Comparison of ENCODE assay signal across 10 mouse cellular contexts in the genomic region with DNA sequence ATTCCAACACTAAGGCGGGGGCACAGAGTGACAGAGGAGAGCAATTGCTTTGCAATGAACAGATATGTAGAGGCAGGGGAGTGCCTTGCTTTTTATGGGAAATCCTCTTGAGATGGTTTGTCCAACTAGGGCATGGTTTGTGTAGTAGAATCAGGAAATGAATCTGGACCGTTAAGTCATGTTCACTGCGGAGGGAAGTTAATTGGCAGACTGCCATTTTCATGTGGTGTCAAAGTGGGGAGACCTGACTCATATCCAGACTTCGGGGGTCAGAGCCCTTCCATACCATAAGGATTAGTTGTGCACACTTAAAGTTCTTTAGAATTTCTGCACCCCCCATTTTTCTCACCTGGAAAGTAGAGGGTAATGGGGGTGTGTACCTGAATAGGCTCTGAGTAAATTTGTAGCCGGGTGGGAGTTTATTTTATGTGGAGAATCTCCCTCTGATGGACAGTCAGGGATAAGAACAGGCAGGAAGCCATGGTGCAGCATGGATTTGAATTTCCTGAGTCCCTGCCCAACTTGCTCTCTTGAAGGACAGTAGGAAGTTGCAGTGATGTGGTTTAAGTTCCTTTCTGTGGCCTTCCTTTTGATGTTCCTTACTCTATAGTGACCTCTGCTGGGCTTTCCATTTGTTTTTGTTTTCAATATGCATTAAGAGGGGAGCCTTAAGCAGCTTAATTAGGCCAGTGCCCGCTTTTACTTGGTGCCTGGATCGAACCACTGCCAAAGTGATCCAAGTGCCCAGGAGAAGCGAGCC.
DNase-seq lines count a peak whose midpoint lies in the region; ATAC-seq and TF ChIP-seq lines count a peak whose summit lies in the region.
"Had no signal": no experiment of that assay in that cellular context is flagged by ENCODE, and none has a peak within 500 bp of the region (broad histone marks: within the 10 kb centered on the region; RNA-seq: fewer than 3 reads in every experiment).

No protein-coding gene starts in this region.

- no peak overlapping the region for H3K27ac ChIP-seq in intestine, embryonic 15.5 days
- no peak overlapping the region for H3K27ac ChIP-seq in intestine, embryonic 16.5 days (ENCODE audit: low read length)
- no peak overlapping the region for H3K27ac ChIP-seq in ES-E14 (ENCODE audit: insufficient read depth, low read depth, low read length, poor library complexity, severe bottlenecking)
- H3K27ac ChIP-seq in intestine, postnatal 0 days (ENCODE audit: low read depth, low read length) = no peak overlapping the region
- H3K27ac ChIP-seq: embryonic facial prominence, embryonic 13.5 days; liver, embryonic 15.5 days had no signal

- no peak overlapping the region for H3K4me2 ChIP-seq in intestine, embryonic 15.5 days (replicated peaks)
- no peak overlapping the region for H3K4me2 ChIP-seq in intestine, embryonic 16.5 days (ENCODE audit: low read depth, low read length)
- H3K4me2 ChIP-seq in intestine, postnatal 0 days (replicated peaks; ENCODE audit: low read depth) = no peak overlapping the region
- H3K4me2 ChIP-seq: embryonic facial prominence, embryonic 13.5 days; liver, embryonic 15.5 days had no signal

- 0 out of 2 replicates have a peak, but pooled peaks cover 5% of the 10 kb centered on the region for H3K4me1 ChIP-seq in intestine, embryonic 15.5 days (replicated peaks)
- H3K4me1 ChIP-seq in intestine, embryonic 16.5 days (ENCODE audit: control insufficient read depth, insufficient read depth, low read length) = peaks cover 4% of the 10 kb centered on the region; the same call in 1 of the 2 replicates
- H3K4me1 ChIP-seq in ES-E14 (ENCODE audit: control insufficient read depth in 2 of 2, insufficient read depth in 2 of 2, low read length in 2 of 2, poor library complexity in 1 of 2) = no peaks in the 10 kb centered on the region
- no peaks in the 10 kb centered on the region for H3K4me1 ChIP-seq in intestine, postnatal 0 days (replicated peaks; ENCODE audit: control insufficient read depth, insufficient read depth, low read length)
- H3K4me1 ChIP-seq: liver, embryonic 15.5 days had no signal

- in situ Hi-C loops in ES-E14 (cut with MboI; ENCODE audit: low sequenced_read_pairs in 2 of 2, unreplicated experiment in 2 of 2) = no loop called here

- H3K27me3 ChIP-seq in intestine, embryonic 15.5 days (replicated peaks) = no peaks in the 10 kb centered on the region
- no peaks in the 10 kb centered on the region for H3K27me3 ChIP-seq in intestine, embryonic 16.5 days (replicated peaks; ENCODE audit: control insufficient read depth, insufficient read depth, low read length)
- H3K27me3 ChIP-seq in intestine, postnatal 0 days (replicated peaks; ENCODE audit: control insufficient read depth, insufficient read depth, low read length) = no peaks in the 10 kb centered on the region
- H3K27me3 ChIP-seq: embryonic facial prominence, embryonic 13.5 days; liver, embryonic 15.5 days had no signal

- no peak overlapping the region for H3K4me3 ChIP-seq in intestine, embryonic 15.5 days (replicated peaks)
- no peak overlapping the region for H3K4me3 ChIP-seq in intestine, embryonic 16.5 days (ENCODE audit: low read length)
- H3K4me3 ChIP-seq in ES-E14 (ENCODE audit: insufficient read depth in 1 of 2, low read depth in 1 of 2, low read length in 2 of 2, poor library complexity in 1 of 2, severe bottlenecking in 1 of 2) = no peak overlapping the region
- no peak overlapping the region for H3K4me3 ChIP-seq in intestine, postnatal 0 days (ENCODE audit: low read depth, low read length)
- H3K4me3 ChIP-seq: embryonic facial prominence, embryonic 13.5 days; liver, embryonic 15.5 days had no signal

- ATAC-seq in intestine, embryonic 15.5 days = peak; percentile 34; the same call in 1 of the 2 replicates
- no peak; the same call in 1 of the 2 replicates for ATAC-seq in intestine, embryonic 16.5 days
- no peak for ATAC-seq in intestine, postnatal 0 days
- ATAC-seq in megakaryocyte-erythroid progenitor cell, adult 5-6 weeks (replicated peaks; ENCODE audit: low FRiP score, low TSS enrichment, poor library complexity, severe bottlenecking) = peak; percentile 49

- DNase-seq in ES-E14 (ENCODE audit: low read depth, low spot score) = peak; percentile 27
- DNase-seq in brain, embryonic 18.5 days (ENCODE audit: low read depth, low spot score) = peak; percentile 30
- no peak for DNase-seq in ovary, postnatal 36 days (ENCODE audit: low spot score)
- no peak for DNase-seq in thymus, postnatal 10 days (ENCODE audit: low spot score in 2 of 2)

- peak; percentile 71 for TF ChIP-seq CTCF in intestine, postnatal 0 days (IDR thresholded peaks at IDR 0.05; ENCODE audit: low read depth)

- H3K36me3 ChIP-seq in intestine, embryonic 15.5 days = no peaks in the 10 kb centered on the region
- H3K36me3 ChIP-seq in intestine, embryonic 16.5 days (ENCODE audit: control insufficient read depth, insufficient read depth, low read length) = no peaks in the 10 kb centered on the region
- H3K36me3 ChIP-seq in ES-E14 (ENCODE audit: control insufficient read depth, insufficient read depth, low read length, poor library complexity, severe bottlenecking) = no peaks in the 10 kb centered on the region
- H3K36me3 ChIP-seq in intestine, postnatal 0 days (ENCODE audit: control insufficient read depth, insufficient read depth) = no peaks in the 10 kb centered on the region
- H3K36me3 ChIP-seq: liver, embryonic 15.5 days had no signal

- H3K9ac ChIP-seq in intestine, embryonic 15.5 days = no peak overlapping the region
- H3K9ac ChIP-seq in intestine, embryonic 16.5 days (ENCODE audit: low read depth, low read length) = no peak overlapping the region
- no peak overlapping the region for H3K9ac ChIP-seq in ES-E14 (ENCODE audit: insufficient read depth, low read depth, low read length, poor library complexity, severe bottlenecking)
- H3K9ac ChIP-seq in intestine, postnatal 0 days (ENCODE audit: low read depth, low read length) = no peak overlapping the region
- H3K9ac ChIP-seq: embryonic facial prominence, embryonic 13.5 days; liver, embryonic 15.5 days had no signal

- WGBS in intestine, embryonic 15.5 days = 49% methylated on average over 8 of the region's 8 CpGs
- WGBS in intestine, embryonic 16.5 days = 46% methylated on average over 8 of the region's 8 CpGs
- WGBS in intestine, postnatal 0 days = 48% methylated on average over 8 of the region's 8 CpGs

- H3K9me3 ChIP-seq in intestine, embryonic 15.5 days = no peaks in the 10 kb centered on the region
- H3K9me3 ChIP-seq in intestine, embryonic 16.5 days (ENCODE audit: control insufficient read depth, low read length) = no peaks in the 10 kb centered on the region
- no peaks in the 10 kb centered on the region for H3K9me3 ChIP-seq in ES-E14 (ENCODE audit: control insufficient read depth, insufficient read depth, low read depth, low read length)
- H3K9me3 ChIP-seq in intestine, postnatal 0 days (ENCODE audit: control insufficient read depth) = no peaks in the 10 kb centered on the region
- H3K9me3 ChIP-seq: embryonic facial prominence, embryonic 13.5 days; liver, embryonic 15.5 days had no signal

TF ChIP-seq in ES-E14, 5 proteins besides CTCF, POLR2A, EP300 and RAD21:
- TF ChIP-seq CHD2 (IDR thresholded peaks at IDR 0.05; ENCODE audit: low read depth, low read length) = no peak
- TF ChIP-seq ZC3H11A (IDR thresholded peaks at IDR 0.05; ENCODE audit: borderline replicate concordance, low read depth, low read length) = no peak
- no peak for TF ChIP-seq MAFK (IDR thresholded peaks at IDR 0.05; ENCODE audit: insufficient read depth, low read depth, low read length)
TF ChIP-seq in ES-E14: peak in this region for 0.

Comparison
In these comparisons a context has a peak if more than half of its experiments do, and no peak if none do; other contexts are left out.
1. ATAC-seq: peak in intestine, embryonic 15.5 days (single experiment) and megakaryocyte-erythroid progenitor cell, adult 5-6 weeks (single experiment); none in intestine, embryonic 16.5 days (single experiment) and intestine, postnatal 0 days (single experiment).
2. DNase-seq: peak in ES-E14 (single experiment) and brain, embryonic 18.5 days (single experiment); none in ovary, postnatal 36 days (single experiment) and thymus, postnatal 10 days (0 of 2).